Comparison of ENCODE assay signal across 8 mouse cellular contexts in the genomic region with DNA sequence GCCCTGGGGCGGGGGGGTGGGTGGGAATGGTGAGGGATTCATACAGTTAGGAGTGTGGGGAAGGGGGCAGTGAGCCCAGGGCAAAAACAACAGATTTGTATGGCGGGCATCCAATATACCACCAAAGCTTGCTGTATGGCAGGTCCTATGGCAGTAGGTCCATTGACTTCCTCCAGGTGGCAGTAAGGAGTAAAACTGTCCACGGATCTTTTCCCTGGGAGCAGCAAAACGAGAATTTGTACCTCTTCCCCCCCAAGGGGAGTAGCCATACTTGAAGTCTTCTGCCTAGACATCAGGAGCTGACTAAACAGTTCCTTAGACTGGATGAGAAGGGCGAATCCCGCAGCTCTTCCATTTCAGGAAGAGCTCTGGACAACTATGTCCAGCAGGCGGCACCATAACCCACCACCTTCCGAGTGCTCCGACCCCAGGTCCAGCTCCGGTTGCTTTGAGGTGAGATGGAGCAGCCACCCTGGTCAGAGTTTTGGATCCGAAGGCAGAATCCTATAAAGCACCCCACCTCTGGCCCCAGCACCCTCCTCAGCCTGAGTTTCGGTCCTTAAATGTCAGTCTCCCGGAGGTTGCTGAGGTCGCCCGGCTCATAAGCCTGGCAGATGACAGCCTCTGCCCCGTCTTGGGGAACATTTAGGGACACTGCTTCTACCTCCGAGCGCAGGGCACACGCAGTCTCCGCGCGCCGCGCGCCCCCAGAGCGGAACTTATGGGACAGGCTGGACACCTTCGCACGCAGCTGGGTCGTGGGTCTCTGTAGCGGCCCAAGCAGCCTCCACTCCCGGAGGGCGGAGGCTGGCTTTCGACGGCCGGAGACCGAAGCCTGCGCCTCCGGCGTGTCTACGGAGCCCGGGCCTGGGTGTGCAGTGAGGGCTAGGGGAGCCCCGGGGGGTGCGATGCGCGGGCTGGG. TPM values are rescaled to one million over a fixed set of nuclear protein-coding genes. Genes with fewer than 3 reads are reported as not detected.
A peak's percentile ranks its signal among the peaks of the same experiment; 100 is the strongest.
DNase-seq lines count a peak whose midpoint lies in the region; ATAC-seq lines count a peak whose summit lies in the region.

No protein-coding gene starts in this region.

- H3K27me3 ChIP-seq in hindbrain, embryonic 15.5 days = peaks cover 39% of the 10 kb centered on the region

- peak overlapping the region; percentile 34 for H3K9ac ChIP-seq in hindbrain, embryonic 15.5 days

- 0 out of 2 replicates have a peak, but pooled peaks have one; percentile 29 for ATAC-seq in hindbrain, embryonic 15.5 days (ENCODE audit: low FRiP score, low read depth)
- ATAC-seq in megakaryocyte progenitor cell, adult 5-6 weeks (replicated peaks; ENCODE audit: poor library complexity) = peak; percentile 74

- no peaks in the 10 kb centered on the region for H3K9me3 ChIP-seq in hindbrain, embryonic 15.5 days

- no peak overlapping the region for H3K27ac ChIP-seq in hindbrain, embryonic 15.5 days (replicated peaks)

- peaks cover 14% of the 10 kb centered on the region for H3K4me1 ChIP-seq in hindbrain, embryonic 15.5 days (replicated peaks)

- no peaks in the 10 kb centered on the region for H3K36me3 ChIP-seq in hindbrain, embryonic 15.5 days

- peak overlapping the region; percentile 82 for H3K4me2 ChIP-seq in hindbrain, embryonic 15.5 days

- 2% methylated on average over 45 of the region's 45 CpGs for WGBS in hindbrain, embryonic 15.5 days

- peak; percentile 58 to 71 for DNase-seq in layer of hippocampus, postnatal 10 days (ENCODE audit: low spot score in 2 of 2)
- DNase-seq in layer of hippocampus, adult 9-10 months (ENCODE audit: low spot score) = no peak
- DNase-seq in cerebellum, adult 9-10 months = peak; percentile 46
- DNase-seq in forelimb bud, embryonic 11.5 days (ENCODE audit: low read depth, low spot score) = peak; percentile 62
- peak; percentile 49 to 59 for DNase-seq in left cerebral cortex, postnatal 36 days (ENCODE audit: low spot score in 2 of 2)
- DNase-seq in spleen, adult 12 weeks (ENCODE audit: low spot score) = peak; percentile 56

- intact Hi-C loops in left cerebral cortex, postnatal 36 days (cut with DNase I) = loop anchor here (1.0 to 5.0 kb wide), 3 partner anchors 122 to 267 kb away; no protein-coding TSS in a partner anchor

- H3K4me3 ChIP-seq in hindbrain, embryonic 15.5 days = peak overlapping the region; percentile 44

RNA-seq across cellular contexts. Expression of a gene that starts 16.4 kb away (rescaled TPM):
- total RNA-seq in layer of hippocampus, postnatal 10 days (2021) = 10 to 100 TPM; 39.6 to 43.2 TPM
- polyA plus RNA-seq in hindbrain, embryonic 15.5 days (2015; fragmentation: Nextera tagmentation; extraction: Ambion mirVana) = 0.49 and 0.61 TPM in 2 replicates
- total RNA-seq in left cerebral cortex, postnatal 36 days (2021) = 10 to 100 TPM; 54.2 to 63.3 TPM
- total RNA-seq in megakaryocyte progenitor cell, adult 5-6 weeks (2015) = not detected in 2 replicates
- total RNA-seq in megakaryocyte progenitor cell, adult 5-6 weeks (2017) = not detected in 2 replicates

RNA-seq across cellular contexts. Expression of a gene that starts 54.4 kb away (rescaled TPM):
- total RNA-seq in layer of hippocampus, postnatal 10 days (2021) = 10 to 100 TPM; 68.0 to 74.6 TPM
- polyA plus RNA-seq in hindbrain, embryonic 15.5 days (2015; fragmentation: Nextera tagmentation; extraction: Ambion mirVana) = 52.3 and 53.4 TPM in 2 replicates
- total RNA-seq in left cerebral cortex, postnatal 36 days (2021) = 10 to 100 TPM; 67.0 to 78.1 TPM
- 4.6 and 5.7 TPM in 2 replicates for total RNA-seq in megakaryocyte progenitor cell, adult 5-6 weeks (2015)
- total RNA-seq in megakaryocyte progenitor cell, adult 5-6 weeks (2017) = 7.8 and 8.7 TPM in 2 replicates

Comparison
In these comparisons a context has a peak if more than half of its experiments do, and no peak if none do; other contexts are left out.
1. RNA of a gene that starts 16.4 kb away (total RNA-seq): 54.2 to 63.3 TPM in left cerebral cortex, postnatal 36 days and 39.6 to 43.2 TPM in layer of hippocampus, postnatal 10 days; not detected in megakaryocyte progenitor cell, adult 5-6 weeks; every median in the first group is over 10 times any median in the second.
2. RNA of a gene that starts 54.4 kb away (total RNA-seq): 67.0 to 78.1 TPM in left cerebral cortex, postnatal 36 days and 68.0 to 74.6 TPM in layer of hippocampus, postnatal 10 days; 4.6 to 8.7 TPM in megakaryocyte progenitor cell, adult 5-6 weeks; every median in the first group is over 4 times any median in the second.